Mouse (Mus musculus) CH12.LX (cell line): ENCODE data around the gene Palm.

Source experiments
- CTCF ChIP-seq, 2 experiments: IDR thresholded peaks in 1 of 2; conservative IDR thresholded peaks in 1 of 2; 2 replicates each; pipeline ENCODE4 v1.5.1; 2011 to 2012; ENCODE audit warnings: low read depth in 2 of 2, low read length in 2 of 2, improper control_type of control experiment in 1 of 2, inconsistent platforms in 1 of 2, mild to moderate bottlenecking in 1 of 2, moderate library complexity in 1 of 2
- EP300 ChIP-seq: IDR thresholded peaks from 2 replicates; pipeline ENCODE4 v1.6.1; 2011; ENCODE audit warnings: low read length, improper control_type of control experiment
- HCFC1 ChIP-seq: IDR thresholded peaks from 2 replicates; pipeline ENCODE4 v1.6.1; 2012; ENCODE audit warnings: low read depth, mild to moderate bottlenecking, inconsistent platforms, low read length, improper control_type of control experiment
- MAFK ChIP-seq: IDR thresholded peaks from 2 replicates; pipeline ENCODE4 v1.6.1; 2011; ENCODE audit warnings: low read length, improper control_type of control experiment; ENCODE audit not compliant: insufficient replicate concordance
- POLR2A ChIP-seq: IDR thresholded peaks from 2 replicates; pipeline ENCODE4 v1.6.1; 2011; ENCODE audit warnings: low read depth, mild to moderate bottlenecking, improper control_type of control experiment, low read length
- RCOR1 ChIP-seq: conservative IDR thresholded peaks from 2 replicates; pipeline ENCODE4 v1.6.1; 2012; ENCODE audit warnings: low read depth, mild to moderate bottlenecking, inconsistent platforms, low read length, improper control_type of control experiment

DNA sequence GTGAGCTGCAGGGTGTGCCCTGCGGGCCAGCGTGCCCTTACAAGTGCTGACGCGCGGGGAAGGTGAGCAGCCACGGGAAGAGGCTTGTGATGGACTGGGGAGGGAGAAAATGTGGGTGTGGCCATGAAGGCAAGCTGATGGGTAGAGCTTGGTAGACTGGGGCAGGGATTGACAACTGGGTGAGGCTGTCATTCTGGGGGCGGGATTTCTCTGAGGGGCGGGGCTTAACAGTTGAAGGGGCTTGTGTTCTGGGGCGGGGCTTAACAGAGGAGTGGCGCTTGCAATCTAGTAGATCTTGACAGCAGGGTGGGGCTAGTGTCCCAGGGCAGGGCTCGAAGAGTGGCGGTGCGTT lies 12.7 kb upstream of the Palm start:
- TF ChIP-seq CTCF (conservative IDR thresholded peaks at IDR 0.05 in 1 of 2, IDR thresholded peaks at IDR 0.05 in 1 of 2; ENCODE audit: low read depth in 2 of 2, low read length in 2 of 2) (no peak), POLR2A (no peak), HCFC1 (no peak), EP300 (no peak), MAFK (no peak), RCOR1 (no peak)
